Mouse (Mus musculus) heart, adult 11 months (tissue): Measurements from ENCODE around the gene Gm20388.
"Not testable (repeated sequence)": the region's sequence is repeated elsewhere in the genome, so short reads cannot be mapped to it uniquely, and the experiment has no call there.

Source experiments
- DNase-seq: peaks from one replicate; pipeline ENCODE4 v3.0.0; 2022

Gm20388 gene

DNA sequence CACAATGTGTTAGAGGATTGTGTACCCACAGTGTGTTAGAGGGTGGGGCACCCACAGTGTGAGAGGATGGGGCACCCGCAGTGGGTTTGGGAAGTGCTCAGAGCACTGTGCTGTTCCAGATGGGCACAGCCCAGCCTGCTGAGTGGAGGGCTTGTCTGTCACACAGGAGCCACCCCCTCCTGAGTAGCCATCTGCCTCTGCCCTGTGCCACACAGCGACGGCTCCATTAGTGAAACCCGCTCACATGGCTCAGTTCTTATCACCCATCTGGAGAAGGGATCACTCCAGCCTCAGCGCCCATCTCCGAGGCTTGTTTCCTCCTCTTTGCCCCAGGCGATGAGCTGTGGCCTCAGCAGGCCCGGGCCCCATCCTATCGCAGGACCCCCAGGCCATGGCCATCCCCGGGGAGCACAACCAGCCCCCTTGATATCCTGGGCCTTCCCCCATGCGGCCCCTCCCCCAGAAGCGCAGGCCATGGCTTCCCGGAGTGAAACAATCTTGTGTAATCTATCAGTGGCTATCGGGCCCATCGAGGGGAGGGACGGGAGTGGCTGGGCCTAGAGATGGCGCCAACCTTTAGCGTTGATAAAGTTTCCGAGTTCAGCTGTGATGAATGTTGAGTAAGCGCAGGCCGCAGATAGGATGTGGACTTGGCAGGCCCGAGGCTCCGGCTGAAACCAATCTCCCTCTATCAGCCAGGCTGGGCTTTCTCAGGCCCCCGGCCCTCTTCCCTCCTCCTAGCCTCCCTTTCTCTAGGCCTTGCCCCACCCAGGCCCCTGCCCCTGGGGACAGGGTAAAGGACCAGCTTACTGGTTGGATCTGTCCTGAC, 2385.7 kb downstream of the Gm20388 start:
- DNase-seq: peak; percentile 96

DNA sequence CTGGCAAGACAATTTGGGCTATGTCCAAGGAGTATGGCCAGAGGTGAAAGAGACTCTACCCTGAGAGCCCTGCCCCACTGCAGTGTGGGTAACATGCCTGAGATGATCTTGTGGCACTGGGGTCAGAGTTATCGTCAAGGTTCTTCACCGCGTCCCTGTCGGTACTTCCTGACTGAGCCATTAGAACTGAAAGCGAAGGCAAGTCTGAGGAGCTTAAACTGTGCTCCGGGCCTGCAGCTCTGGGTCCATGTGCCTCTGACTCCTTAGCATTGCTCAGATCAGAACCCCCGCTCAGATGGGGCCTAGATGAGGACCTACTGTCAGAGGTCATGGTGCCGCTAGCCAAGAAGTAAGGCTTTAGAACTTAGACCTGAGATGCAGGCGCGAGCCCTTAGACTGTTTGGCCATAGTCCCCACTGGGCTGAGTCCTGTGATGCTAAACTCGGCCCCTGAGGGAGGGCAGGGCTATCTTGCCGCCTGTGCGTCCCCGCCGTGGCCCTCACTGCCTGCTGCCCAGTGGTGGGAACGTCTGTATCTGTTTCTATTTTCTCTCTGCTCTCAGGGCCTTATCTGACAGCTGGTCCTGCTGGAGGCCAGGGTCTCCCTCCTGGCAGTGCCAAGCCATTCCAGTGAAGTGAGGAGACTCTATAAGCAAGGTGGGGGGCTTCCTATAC, 2389.1 kb downstream of the Gm20388 start:
- no peak for DNase-seq

DNA sequence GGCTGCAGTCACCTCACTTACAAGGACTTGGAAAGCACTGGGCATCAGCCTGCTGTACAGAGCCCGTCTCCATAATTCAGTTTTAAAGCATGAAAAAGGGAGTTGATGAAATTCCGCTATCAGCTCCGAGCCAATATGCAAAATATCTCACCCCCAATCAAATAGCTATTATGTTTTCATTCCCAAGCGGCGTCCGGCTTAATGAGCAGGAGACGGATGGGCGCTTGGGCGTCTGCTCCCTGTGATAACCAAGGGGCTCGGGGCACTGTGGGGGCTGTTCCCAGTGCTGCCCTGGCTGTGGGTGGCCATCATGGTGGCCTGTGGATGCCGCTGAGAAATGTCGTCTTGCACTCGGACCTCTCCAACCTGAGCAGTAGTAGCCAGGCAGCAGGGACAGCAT, 2390.4 kb downstream of the Gm20388 start:
- no peak for DNase-seq

DNA sequence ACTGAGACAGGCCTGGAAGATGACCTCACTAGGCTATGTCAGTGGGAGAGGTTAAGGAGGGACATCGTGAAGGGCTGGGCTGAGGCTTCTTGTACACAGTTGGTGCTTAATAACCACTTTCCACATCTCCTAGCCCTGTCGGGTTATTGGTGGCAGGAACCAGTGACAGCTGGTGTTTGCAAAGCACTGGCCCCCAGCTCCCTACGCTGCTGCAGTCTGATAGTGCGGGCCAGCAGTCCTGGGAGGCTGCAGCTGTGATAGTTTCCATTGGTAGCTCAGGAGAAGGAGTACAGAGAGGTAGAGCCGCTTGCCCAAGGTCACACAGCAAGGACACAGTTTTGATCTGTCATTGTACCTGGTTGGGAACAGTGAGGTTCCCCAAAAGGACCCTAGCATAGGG, 2391.2 kb downstream of the Gm20388 start:
- DNase-seq: no peak

DNA sequence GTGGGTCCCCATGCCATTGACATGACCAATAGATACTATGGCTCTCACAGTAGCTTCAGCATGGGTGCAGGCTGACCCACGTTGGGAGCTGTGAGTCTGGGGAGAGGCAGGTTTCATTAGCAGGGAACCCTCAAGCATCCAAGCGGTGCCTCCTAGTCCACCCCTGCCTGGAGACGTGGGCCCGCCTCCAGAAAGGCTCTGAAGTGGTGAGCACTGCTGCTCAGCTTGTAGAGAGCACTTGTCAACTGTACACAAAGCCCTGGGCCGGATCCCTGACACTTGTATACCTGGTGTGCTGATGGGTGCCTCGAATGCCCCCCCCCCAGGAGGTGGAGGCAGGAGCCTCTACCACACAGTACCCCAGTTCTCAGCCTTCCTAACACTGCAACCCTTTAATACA, 2392.8 kb downstream of the Gm20388 start:
- no peak for DNase-seq

GRCm38 (mm10) chr8:122304058-122304457, 2393.4 kb downstream of the Gm20388 start:
- no peak for DNase-seq

GRCm38 (mm10) chr8:122306660-122307399, 2396.2 kb downstream of the Gm20388 start:
- no peak for DNase-seq

- DNase-seq: no peak
These were observed 2397.2 kb downstream of the Gm20388 start for GRCm38 (mm10) chr8:122307836-122308235.

- DNase-seq: no peak
These were observed 2398.6 kb downstream of the Gm20388 start for GRCm38 (mm10) chr8:122309272-122309671.

DNA sequence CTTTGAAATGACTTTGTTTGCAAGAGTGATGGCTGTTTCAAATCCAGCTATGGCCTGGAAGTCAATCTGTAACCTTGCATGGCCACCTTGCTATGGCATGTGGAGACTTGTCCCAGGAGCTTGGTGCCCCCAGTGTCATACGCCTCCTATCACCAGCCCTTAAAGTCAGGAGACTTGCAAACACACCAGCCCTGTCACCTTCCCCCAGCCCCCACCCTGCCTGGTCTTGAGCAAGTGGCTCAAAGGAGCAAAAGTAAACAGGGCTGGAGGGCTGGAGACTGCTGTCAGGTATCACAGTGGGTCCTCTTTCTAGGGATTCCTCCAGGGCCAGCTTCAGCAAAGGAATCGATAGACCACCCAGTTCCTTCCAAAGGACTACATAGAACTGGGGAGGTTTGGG, 2400.5 kb downstream of the Gm20388 start:
- DNase-seq: no peak

GRCm38 (mm10) chr8:122312553-122312952, 2401.9 kb downstream of the Gm20388 start:
- DNase-seq: peak; percentile 95

- DNase-seq: no peak
These were observed 2402.7 kb downstream of the Gm20388 start for GRCm38 (mm10) chr8:122313310-122313709.

DNA sequence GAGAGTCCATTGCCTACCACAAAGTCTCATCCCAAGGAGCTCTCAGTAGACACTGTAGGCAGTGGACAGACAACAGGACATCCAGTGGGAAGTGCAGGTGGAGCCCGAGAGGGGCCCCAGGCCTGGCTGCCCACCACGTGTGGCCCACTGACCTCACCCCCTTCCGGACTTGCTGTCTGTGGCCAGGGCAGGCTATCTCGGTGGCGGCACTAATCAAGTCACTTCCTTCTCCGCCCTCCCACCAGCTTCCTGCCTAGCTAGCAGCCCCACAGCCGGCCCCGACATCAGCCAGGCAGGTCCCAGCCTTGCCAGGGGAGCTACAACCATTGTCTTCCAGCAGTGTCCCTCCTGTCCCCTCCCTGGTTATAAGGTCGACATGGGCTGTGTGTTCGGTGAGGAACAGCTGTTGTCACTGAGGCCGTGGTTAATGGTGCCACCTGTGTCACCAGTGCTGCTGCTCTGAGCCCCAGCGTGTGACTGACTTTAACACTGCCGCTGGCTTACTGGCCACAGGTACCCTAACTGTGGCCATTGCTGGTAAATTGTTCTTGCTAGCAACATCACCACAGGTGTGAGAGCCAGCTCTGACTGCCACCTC, 2404.4 kb downstream of the Gm20388 start:
- DNase-seq: peak; percentile 98

- no peak for DNase-seq
These were observed 2405.8 kb downstream of the Gm20388 start for GRCm38 (mm10) chr8:122316402-122316801.

DNA sequence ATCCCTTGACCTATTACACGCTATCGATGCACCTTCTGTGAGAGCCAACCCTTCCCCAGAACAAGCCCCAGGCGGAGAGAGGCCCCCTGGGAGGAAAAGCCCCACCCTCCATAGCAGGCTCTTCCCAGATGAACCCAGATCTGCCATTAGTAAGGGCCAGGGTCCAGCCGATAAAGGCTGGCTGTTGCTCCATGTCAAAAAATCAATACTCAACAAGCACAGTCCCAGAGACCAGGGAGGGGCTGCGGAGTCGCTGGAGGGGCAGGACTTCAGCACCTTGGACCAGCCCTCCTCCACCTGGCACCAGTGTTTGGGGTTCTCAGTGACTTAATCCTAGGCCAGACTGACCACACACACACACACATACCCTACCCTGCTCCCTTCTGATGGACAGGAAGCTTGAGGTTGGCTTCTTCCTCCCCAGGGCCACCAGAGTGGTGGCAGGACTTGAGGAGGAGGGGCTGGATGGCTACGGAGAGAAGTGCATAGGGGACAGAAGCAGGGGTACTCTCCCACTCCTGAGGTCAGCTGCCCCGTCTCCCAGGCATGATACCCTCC, 2407.4 kb downstream of the Gm20388 start:
- DNase-seq: no peak

DNA sequence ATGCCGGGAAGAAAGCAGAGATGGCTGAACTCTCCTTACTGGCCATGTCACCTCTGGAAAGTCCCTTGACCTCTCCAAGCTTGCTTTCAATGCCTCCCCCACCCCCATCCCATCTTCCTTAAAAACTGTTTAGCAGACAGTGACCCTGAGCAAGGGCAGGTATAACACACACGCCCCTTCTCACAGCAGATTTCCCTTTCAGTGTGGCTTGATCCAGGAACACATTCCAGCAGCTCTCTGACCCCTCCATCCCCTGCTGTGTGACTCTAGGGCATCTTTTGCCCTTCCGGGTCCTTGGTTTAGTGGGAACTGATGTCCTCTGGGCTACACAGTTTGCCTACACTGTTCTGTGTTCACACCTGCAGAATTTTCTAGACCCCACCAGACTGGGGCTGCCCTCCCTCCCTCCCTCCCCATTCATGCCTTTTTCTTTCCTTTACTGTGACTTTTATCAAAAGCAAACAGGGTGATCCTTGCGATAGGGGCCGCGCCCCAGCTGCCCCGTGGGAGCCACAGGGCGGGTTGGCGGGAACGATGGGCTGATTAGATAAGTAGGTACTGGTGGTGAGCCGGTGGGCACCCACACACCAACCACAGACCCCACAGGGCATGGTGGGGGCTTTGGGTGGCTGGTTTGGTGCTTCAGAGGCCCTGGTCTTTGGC, 2408.5 kb downstream of the Gm20388 start:
- no peak for DNase-seq

DNA sequence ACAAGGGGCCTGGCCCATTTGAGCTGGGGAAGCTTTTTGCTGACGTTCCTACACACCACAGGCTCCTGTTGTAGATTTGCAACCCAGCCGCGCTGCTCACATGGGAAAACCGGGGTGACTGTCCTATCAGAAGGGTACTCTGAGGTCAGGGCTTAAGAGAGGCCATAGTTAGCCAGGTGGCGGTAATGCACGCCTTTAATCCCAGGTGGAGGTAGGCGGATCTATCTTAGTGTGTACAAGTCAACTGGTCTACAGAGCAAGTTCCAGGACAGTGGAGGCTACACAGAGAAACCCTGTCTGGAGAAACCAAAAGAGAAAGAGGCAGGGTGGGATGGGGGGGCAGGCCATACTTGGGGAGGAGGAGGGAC, 2409.1 kb downstream of the Gm20388 start:
- DNase-seq: no peak

DNA sequence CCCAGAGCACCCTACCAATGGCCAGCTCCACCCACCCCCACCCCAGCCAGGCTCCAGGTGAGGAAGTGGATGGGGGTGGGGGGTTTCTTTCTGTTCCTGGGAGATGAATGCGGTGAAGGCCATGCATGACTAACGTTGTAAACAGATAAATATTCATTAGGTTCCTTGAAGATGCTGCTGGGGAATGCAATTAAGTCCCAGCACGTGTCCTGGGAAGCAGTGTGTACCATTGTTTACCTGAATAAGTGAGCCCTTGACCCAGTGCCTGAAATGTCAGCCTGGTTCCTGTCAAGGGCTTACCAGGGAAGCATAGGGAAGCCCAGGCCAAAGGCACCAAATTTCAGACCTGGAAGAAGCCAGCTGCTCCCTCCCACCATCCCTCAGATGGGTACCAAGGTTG, 2409.9 kb downstream of the Gm20388 start:
- no peak for DNase-seq

GRCm38 (mm10) chr8:122321455-122321921, 2410.8 kb downstream of the Gm20388 start:
- DNase-seq: no peak

DNA sequence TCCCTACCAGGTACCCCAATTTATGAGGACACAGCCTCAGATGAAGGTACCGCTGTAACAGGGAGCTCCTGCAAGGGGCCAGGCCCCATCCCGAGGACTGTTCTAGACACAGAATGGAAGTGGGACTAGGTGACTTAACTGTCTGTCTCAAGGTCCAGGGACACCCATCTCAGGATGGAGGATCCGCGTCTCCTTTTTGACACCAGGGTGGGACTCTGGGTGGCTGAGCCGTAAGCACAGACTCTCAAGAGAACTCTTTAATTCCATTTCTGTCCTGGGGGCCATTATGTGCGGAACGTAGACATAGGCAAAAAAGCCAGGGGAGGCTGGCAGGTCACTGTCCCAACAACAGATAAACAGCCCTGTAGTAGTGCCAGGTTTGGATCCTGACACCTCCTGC, 2411.5 kb downstream of the Gm20388 start:
- no peak for DNase-seq

DNA sequence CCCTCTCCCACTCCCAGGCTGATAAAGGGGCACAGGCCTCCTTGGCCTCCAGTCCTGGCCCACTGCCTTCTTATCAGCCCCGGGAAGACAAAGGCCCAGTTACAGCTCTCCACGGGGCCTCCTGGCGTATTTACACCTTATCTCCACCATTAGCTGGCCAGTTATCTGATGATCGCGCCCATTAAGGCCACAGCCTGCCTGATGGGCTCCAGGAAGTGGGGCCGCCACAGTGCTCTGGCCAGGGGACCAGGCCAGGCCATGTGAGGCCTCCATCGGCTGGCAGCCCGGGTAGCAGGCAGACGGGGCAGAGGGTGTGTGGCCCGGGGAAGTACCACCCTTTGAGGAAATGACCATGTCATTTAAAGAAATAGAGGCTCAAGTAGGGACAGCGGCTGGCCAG, 2412.2 kb downstream of the Gm20388 start:
- no peak for DNase-seq

DNA sequence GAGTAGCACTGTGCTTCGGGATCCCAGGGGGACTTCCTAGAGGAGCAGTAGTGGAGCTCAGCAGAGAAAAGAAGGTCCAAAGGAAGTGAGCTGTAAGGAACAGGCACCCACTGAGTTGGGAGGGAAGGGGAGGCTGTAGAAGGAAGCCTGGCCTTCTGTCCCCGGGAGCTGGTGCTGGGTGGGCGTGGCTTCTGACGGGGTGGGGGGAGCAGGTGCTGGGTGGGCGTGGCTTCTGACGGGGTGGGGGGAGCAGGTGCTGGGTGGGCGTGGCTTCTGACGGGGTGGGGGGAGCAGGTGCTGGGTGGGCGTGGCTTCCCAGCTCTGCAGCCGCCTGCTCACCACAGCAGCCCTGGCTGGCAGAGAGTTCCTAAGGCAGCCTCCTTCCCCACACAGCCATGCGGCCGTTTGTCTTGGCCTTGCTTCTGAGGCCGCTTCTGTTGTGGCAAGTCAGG, 2413.3 kb downstream of the Gm20388 start:
- not testable (repeated sequence) for DNase-seq
